Mouse (Mus musculus): Measurements from ENCODE around the gene Pyroxd2.
"Not testable (repeated sequence)": the region's sequence is repeated elsewhere in the genome, so short reads cannot be mapped to it uniquely, and the experiment has no call there.

The Pyroxd2 gene

DNA sequence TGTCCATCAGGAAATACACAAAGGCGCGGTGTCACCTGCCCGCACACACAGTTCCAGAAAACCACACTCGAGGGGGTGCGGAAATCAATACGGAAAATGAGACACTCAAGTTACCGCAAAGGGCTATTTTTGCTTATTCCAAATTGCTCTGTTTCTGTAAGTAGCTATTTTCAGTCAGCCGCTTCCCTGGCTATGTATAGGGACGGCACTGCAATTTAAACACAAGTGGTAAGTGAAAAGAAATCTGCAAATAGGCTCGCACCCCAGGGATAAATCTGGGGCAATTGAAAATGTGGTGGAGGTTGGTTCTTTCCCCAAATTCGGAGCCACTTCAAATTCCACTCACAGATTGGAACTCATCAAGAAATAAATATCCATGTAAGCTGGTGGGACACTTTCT, 63.3 kb downstream of the Pyroxd2 start:
- DNase-seq = no peak

DNA sequence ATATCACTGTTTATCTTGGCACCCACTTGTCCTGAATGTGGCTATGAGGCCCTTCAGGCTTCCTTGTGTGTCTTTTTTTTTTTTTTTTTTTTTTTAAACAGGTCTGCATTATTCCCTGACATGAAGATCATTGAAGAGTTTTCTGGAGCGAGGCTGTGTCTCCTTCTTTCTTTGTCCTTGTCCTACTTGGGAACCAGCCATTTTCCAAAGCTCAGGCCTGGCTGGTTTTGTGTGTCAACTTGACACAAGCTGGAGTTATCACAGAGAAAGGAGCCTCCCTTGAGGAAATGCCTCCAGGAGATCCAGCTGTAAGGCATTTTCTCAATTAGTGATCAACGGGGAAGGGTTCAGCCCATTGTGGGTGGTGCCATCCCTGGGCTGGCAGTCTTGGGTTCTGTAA, 69.8 kb downstream of the Pyroxd2 start:
- not testable (repeated sequence) for DNase-seq

DNA sequence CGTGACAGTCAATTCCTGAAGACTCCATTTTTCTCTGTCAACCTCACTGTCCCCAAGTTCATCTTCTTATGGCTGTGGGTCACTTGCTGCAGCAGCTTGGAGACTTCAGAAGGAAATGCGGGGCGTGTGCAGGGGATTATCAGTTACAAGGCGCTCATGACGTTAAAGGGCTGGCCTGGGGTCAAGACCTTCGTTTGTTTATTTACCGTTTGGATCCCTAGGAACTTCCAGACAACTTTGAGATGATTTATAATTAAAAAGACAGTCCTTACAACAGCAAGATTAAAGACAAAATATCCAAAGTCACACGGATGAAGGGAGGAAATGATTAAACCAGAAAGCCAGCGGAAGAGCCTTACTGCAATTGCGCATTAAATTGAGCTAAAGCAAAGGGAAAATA, 74.4 kb downstream of the Pyroxd2 start:
- DNase-seq = no peak

DNA sequence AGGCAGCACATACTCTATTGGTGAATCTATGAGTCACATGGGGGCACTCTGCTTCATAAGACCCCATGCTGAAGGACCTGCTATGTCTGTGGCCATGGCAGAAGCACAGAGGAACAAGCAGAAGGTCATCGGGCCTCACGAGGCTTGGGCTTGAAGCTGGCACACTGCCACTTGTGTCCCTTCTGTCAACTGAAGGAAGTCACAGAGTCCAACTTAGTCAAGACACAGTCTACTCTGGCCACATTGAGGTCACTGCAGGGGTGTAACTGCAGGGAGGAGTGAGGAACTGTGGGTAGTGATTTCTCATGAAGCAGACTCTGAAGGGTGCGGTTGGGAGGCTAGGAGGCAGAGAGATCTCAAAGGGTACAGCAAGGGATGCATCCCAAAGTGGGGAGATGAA, 75.1 kb downstream of the Pyroxd2 start:
- DNase-seq = no peak

DNA sequence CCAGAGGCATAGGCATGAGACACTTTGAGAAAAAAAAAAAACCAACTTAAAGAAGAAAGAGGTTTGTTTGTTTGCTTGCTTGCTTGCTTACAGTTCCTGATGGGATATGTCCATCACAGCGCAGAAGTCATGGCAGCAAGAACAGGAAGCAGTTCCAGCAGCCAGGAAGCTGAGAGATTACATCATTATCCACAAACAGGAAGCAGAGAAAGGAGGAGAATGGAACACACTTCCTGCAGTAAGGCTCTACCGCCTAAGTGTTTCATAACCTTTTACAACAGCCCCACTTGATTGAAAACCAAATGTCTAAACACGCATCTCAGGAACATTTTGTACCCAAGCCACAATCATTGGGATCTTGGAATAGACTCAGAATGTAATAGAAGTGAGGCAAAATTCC, 75.6 kb downstream of the Pyroxd2 start:
- no peak for DNase-seq

Measured in thymus, postnatal 4 days (tissue).